Mouse (Mus musculus): ENCODE results near the gene Col13a1.

Col13a1 gene

DNA sequence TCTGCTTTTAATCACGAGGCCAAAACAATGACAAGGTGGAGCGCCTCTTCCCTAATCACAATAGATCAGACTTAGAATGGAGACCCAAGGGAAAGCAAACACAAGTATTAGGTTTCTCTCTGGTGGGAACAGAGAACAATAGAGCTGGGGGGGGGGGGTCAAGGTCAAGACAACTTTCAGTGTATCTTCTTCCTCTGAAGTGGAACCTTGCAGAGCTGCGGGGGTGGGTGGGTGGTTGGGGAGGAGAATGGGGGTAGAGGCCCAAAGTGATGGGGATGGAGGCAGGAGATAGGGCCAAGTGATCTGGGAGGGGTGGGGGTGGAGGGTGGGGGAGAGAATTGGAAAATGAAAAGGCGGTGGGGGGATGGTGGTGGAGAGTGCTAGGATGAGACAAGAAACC lies 149.9 kb downstream of the Col13a1 start:
- no peak for DNase-seq (ENCODE audit: low spot score in 2 of 2)

DNA sequence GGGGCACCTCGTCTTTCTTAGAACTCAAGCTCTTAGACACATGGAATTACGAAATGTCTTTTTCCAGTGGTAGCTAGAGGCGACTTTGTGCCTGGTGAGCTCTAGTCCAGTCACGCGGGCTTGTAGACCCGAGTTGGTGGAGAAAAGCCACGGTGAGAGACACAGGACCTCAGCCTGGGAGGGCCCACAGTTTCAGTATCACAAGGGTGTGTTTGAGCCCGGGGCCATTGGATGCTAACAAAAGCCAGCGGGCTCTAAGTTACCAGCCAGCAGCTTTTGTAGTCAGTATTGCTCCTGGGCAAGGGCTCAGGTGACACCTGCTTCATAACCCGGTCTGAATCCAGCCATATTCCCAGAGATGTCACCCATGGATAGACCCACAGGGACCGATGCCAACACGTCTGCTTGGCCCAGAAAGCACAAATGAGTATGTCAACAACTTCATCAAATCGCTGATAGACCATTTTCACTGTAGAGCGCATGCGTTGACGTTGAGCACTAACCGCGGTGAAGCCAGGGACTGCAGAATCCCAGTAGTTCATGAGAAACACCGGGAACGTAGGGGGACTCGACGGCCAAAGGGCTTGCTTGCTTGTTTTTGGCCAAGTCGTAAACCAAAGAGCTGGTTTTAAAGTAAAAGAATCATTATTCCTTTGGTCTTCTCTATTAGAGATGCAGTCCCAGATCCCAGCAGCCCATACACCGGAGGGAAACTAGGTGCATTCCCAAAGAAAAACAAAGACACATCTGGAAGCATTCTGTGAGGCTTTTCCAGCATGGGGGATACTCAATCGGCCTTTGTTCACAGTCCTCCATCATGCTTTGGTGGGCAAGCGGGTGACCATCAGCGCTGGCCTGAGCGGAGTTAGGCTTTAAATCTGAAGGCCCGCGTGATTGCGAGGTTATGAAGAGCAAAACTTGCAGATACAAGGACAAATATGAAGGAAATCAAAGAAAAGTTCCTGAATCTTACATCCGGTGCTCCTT lies 150.7 kb downstream of the Col13a1 start:
- DNase-seq (ENCODE audit: low spot score in 2 of 2): no peak

DNA sequence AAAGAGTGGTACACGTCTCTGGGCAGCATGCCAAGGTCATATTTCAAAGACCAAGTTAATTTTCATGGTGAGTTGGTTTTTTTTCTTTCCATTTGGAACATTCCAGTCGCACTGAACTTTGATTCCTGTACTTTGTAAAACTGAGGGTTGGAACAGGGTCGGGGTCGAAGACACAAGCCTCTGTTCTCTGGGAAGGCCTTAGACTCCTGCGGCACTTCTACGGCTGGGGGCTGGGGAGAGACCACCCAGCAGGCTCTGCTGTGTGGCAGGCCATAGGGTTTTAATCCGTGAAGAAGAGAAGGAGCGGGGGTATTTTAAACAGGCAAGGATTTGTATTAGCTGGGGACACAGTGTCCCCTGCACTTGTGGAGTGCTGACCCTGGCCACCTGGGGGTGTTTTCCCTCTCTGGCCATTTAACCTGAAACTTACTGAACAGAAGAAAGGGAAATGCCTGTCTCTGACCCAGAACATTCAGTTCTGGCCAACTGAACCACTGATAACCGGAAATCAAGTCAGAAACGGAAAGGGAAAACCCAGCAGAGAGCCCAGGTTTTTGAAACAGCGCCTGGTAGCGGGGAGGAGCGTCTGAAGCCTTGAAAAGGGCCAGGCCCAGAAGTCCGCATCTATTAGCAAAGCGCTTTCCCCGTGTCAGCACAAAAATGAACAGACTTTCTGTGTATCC lies 152.0 kb downstream of the Col13a1 start:
- no peak for DNase-seq (ENCODE audit: low spot score in 2 of 2)

DNA sequence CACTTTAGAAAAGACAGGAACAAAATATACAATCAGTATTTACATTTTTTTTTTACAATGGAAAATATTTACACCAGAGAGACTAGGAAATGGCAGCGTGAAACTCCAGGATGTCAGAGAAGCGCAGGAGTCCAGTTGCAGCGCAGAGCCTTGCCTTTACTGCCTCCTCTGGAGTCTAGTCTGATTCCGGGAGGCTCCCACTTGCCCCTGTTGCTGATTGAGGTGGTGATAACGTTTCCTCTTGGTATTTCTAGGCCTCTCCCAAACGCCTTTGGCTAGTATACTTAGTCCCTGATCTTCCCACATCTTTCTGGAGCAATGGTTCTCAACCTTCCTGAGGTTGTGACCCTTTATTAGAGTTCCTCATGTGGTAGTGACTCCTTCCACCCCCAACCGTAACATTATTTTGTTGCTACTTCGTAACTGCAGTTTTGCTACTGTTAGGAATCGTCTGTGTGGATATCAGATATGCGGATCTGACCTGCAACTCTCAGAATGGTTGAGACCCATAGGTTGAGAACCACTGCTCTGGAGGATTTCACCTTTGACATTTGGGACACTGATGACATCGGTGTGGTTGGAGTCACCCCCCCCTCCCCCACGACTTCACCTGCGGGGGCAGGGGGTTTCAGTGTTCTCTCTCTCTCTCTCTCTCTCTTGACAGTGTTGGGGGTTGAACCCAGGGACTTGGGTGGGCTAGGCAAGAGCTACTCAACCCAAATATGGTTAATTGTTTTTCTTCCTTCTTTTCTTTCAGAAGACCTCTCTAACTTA lies 152.7 kb downstream of the Col13a1 start:
- no peak for DNase-seq (ENCODE audit: low spot score in 2 of 2)

DNA sequence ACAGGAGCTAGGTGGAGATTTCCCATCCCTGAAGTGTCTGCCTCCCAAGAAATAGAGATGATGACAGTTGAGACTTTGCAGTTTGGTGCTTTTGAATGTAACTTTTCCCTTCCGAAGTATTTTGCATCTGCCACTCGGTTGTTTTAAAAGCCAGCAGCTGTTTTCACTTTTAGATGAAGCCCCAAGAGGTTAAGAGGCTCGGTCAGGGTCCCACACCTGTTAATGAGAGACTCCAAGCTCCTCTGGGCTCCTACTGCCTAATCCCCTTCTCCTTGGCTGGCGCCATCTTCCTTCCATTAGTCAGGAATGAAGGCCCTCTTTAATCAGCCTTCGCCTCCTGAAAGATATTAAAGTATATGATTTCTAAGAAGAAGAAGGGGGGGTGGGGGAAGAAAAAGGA lies 153.4 kb downstream of the Col13a1 start:
- DNase-seq (ENCODE audit: low spot score in 2 of 2): no peak

DNA sequence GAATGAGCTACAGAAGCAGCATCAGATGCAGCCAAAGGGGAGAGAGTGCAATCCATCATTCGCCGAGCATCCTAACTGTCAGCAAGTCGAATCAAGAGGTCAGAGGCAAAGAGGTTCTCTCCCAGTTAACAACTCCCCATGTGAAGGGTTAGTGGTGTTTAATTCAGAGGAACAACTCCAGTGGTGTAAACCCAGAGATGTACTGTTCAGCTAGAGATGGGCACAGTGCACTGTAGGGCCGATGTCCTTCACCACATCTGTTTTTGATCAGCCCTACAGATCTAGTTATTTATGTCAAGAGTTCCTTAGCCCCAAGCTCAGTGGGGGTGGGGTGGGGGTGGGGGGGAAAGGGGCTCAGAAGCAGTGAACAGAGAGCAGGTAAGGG lies 155.2 kb downstream of the Col13a1 start:
- DNase-seq (ENCODE audit: low spot score in 2 of 2): no peak

DNA sequence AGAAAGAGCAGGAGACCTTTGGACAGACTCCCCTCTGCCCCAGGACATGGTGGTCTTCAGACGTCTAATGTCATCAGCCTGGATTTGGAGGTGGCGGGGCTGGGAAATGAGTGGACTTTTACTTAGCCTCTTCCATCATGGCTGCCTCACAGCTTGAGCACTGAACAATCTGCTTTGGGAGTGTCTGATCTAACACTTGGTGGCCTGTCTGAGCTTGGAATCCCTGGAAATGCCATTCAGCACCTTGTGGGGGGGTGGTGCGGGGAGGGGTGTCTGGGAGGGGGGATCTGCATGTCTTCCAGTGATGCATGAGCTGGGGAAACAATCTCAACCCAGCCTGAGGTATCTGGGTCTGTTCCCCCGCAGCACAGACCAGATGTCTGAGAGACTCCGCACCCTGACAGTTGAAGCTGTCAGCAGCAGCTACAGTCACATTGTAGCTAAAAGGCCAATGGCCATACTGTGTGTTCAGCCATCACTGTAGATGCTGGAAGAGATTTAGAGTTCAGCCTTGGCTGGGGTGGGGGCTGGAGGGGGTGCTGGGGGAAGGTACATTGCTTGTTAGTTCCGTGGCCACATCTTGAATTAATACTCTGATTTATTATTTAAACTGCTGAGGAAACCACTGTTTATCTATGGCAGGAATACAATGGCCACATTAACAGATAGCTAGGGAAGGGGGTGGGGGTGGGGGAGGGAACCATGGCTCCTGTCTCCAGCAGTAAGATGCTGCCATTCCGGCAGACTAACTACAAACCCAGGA lies 155.8 kb downstream of the Col13a1 start:
- no peak for DNase-seq (ENCODE audit: low spot score in 2 of 2)

DNA sequence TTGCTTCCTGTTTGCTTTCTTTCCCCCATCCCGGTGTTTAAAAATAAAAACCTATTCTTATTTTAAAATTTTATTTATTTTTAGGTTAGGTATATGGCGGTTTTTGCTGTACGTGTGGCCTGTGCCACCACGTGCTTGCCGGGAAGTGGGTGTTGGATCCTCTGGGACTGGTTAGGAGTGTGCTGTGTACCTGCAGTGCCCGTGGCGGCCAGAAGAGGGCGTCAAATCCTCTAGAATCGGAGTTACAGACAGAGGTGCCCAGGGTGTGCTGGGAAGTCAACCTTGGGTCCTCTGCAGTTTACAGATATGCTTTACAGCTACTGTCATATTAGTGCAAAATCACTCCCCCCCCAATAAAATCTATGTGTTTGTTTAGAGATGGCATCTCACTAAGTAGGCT lies 158.9 kb downstream of the Col13a1 start:
- no peak for DNase-seq (ENCODE audit: low spot score in 2 of 2)

DNA sequence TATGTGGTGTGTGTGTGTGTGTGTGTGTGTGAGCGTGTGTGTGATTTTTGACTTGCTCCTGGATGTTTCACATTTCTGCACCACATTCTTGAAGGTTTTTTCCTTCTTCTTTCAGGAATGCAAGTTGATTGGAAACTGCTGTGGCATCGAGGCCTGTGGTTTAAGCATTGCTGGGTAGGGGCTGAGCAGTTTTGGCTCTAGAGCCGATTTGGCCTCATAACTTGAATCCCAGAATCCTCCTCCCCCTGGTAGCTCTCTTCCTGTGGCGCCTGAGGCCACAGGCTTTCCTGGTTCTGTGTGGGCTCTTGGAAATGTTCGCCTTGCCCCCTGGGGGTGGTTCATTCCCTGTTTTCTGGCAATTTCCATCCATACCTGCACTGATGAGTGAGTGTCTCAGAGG lies 166.9 kb downstream of the Col13a1 start:
- DNase-seq (ENCODE audit: low spot score in 2 of 2): no peak

DNA sequence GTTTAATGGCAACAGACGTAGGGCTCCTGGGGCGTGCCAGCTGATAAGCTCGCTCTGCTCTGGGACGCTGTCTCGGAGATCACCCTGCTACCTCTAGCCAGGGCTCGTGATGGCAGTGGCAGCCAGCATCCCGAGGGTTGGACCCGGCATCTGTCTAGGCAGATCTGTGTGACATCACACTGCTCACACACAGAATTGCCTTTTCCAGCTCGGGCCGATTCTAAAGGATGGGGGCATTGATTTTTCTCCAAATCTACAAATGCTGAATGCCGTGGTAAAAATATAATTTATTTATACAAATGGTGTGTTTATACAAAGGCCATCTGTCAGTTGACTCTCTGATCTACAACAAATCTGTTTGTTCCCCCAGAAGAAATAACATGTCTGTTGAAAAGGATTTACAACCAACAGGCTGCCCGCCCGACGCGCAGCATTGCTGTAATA lies 180.8 kb downstream of the Col13a1 start:
- DNase-seq (ENCODE audit: low spot score in 2 of 2): no peak

DNA sequence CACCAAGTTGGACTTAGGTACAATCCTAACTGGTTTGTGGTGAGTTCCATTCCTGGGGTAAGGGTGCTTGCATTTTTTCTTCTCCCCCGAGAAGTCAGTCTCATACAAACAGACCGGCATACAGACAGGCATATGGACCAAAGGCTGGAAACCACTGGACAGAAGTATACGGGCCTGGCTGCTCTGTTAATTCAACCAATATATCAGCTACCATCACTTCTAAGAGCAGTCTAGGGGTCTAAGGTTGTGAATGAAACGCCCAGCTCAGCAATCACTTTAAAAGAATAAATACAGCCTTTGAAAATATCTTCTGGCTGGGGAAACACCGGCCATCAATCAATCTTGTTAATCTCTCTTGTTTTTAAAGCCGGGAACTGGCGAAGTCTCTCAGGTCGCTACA lies 183.4 kb downstream of the Col13a1 start:
- no peak for DNase-seq (ENCODE audit: low spot score in 2 of 2)

DNA sequence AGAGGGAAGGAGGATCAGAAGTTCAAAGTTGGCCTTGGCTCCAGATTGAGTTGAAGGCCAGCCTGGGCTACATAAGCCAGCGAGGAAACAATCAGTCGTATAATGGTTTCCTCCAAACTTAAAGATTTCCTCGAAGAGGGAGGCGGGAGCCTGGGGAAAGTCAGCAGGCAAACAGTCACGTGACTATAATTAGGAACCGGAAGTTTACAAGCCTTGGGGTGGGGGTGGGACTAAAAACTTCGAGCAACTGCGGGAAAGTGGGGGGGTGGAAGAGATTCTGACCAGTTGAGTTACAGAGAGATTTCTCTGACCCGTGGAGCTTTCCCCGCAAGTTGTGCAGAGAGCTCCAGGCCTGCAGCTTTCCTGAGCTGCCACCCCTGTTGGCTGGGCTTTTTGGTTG lies 183.9 kb downstream of the Col13a1 start:
- no peak for DNase-seq (ENCODE audit: low spot score in 2 of 2)

DNA sequence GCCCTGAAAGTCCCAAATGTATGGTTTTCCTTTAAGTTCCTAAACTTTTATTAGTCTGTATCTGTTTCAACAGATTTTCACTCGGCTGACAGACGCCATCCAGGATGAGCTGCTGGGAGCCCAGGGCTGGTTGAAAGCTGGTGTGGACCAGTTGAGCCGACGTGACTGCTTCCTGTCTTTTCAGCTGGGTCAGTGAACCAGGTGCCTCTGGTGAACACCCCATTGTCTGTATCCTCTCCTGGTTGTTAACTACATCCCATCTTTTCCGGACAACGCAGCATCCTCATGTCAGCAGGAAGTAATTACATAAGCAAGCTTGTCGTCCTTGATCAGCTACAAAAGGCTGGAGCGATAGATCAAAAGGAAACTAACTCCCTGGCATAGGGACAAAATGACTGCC lies 185.9 kb downstream of the Col13a1 start:
- DNase-seq (ENCODE audit: low spot score in 2 of 2): no peak

DNA sequence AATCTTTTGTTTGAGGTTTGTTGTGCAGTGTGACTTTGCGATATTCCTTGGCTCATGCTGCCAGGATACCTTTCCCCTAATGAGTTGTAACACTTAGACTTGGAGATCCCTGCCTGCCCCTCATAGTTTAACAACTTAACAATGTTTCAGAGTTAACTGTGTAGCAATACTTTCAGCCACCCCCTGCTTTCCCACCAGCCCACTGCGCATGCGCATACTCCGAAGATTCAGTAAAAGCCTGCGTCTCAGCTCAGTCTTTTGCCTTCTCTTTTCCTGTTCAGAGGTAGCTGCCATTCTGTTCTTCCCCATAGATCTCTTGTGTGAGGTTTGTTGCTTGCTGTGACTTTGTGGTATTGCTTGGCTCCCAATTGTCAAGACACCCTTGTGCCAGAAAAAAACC lies 190.4 kb downstream of the Col13a1 start:
- DNase-seq (ENCODE audit: low spot score in 2 of 2): no peak

Data from frontal cortex, postnatal 36 days (tissue).